Mouse (Mus musculus) olfactory bulb, adult 2 months (tissue): ENCODE data around the gene Mlxipl.

Experiments used
- CTCF ChIP-seq: fragments of 200-500 bp; IDR thresholded peaks from 2 replicates; pipeline ENCODE4 v1.5.1; 2012; ENCODE audit warnings: low read depth, mild to moderate bottlenecking, low read length, moderate library complexity; ENCODE audit not compliant: insufficient read depth
- POLR2A ChIP-seq: fragments of 200-500 bp; IDR thresholded peaks from 2 replicates; pipeline ENCODE4 v1.6.1; 2012; ENCODE audit warnings: mild to moderate bottlenecking, low read depth, low read length, moderate library complexity; ENCODE audit not compliant: insufficient read depth

DNA sequence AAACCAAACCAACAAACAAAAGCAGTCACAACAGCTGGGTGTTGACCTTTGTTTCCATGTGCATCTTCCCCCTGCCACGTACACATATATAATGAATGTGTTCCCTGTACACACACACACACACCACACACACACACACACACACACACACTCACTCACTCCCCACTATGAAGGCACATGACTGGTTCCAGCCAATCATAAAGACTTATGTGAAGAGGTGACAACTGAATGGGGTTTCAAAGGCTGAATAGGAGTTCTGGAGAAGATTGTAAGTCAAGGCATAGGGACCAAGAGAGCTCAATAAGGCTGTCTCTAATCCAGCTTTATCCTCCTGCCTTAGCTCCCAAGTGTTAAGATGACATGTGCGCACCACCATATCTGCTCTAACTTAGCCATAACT lies 10.1 kb upstream of the Mlxipl start:
- TF ChIP-seq CTCF (no peak), POLR2A (no peak)
